13 mouse cellular contexts compared by ENCODE assay signal in genomic region chr17:88174242-88174679, GRCm38 (mm10).
A peak's percentile ranks its signal among the peaks of the same experiment; 100 is the strongest.
DNase-seq lines count a peak whose midpoint lies in the region; ATAC-seq and TF ChIP-seq lines count a peak whose summit lies in the region.
"Had no signal": no experiment of that assay in that cellular context is flagged by ENCODE, and none has a peak within 500 bp of the region (broad histone marks: within the 10 kb centered on the region; RNA-seq: fewer than 3 reads in every experiment).

No protein-coding gene starts in this region.

- no peak for TF ChIP-seq CTCF in kidney, postnatal 0 days (IDR thresholded peaks at IDR 0.05; ENCODE audit: low read depth)
- TF ChIP-seq CTCF in midbrain, postnatal 0 days (IDR thresholded peaks at IDR 0.05), result no peak

- DNase-seq in embryo, embryonic 11 days, result peak; percentile 15
- no peak for DNase-seq in embryo, embryonic 10 days (ENCODE audit: low spot score)
- DNase-seq in kidney, postnatal 0 days (ENCODE audit: low spot score), result peak; percentile 81
- DNase-seq in kidney, adult 18-20 months, result no peak
- DNase-seq in limb, embryonic 14.5 days (ENCODE audit: low spot score), result peak; percentile 75
- peak; percentile 19 for DNase-seq in midbrain, postnatal 0 days (ENCODE audit: low spot score)
- no peak for DNase-seq in layer of hippocampus, postnatal 36 days
- no peak for DNase-seq in layer of hippocampus, adult 9-10 months (ENCODE audit: low spot score)
- DNase-seq: cerebellum, postnatal 14 days; gastrocnemius, postnatal 25 days had no signal

- no peak overlapping the region for H3K9ac ChIP-seq in kidney, postnatal 0 days (ENCODE audit: low read depth, low read length)
- H3K9ac ChIP-seq in limb, embryonic 14.5 days (ENCODE audit: low read depth, low read length, severe bottlenecking), result no peak overlapping the region
- H3K9ac ChIP-seq in midbrain, postnatal 0 days (replicated peaks; ENCODE audit: low read length, poor library complexity, severe bottlenecking), result no peak overlapping the region
- H3K9ac ChIP-seq: midbrain, embryonic 12.5 days; neural tube, embryonic 15.5 days had no signal

- TF ChIP-seq POLR2A in limb, embryonic 14.5 days (IDR thresholded peaks at IDR 0.05; ENCODE audit: borderline replicate concordance, extremely low read depth, insufficient read depth, insufficient read length), result no peak

- no peaks in the 10 kb centered on the region for H3K36me3 ChIP-seq in kidney, postnatal 0 days (ENCODE audit: insufficient read depth, low read length)
- H3K36me3 ChIP-seq in limb, embryonic 14.5 days (ENCODE audit: control insufficient read depth, insufficient read depth, low read length), result no peaks in the 10 kb centered on the region
- no peaks in the 10 kb centered on the region for H3K36me3 ChIP-seq in midbrain, postnatal 0 days (ENCODE audit: insufficient read depth, low read length)
- H3K36me3 ChIP-seq: forebrain, embryonic 10.5 days; midbrain, embryonic 12.5 days; neural tube, embryonic 15.5 days had no signal

- no peaks in the 10 kb centered on the region for H3K27me3 ChIP-seq in kidney, postnatal 0 days (ENCODE audit: insufficient read depth, low read length)
- H3K27me3 ChIP-seq in limb, embryonic 14.5 days (ENCODE audit: control insufficient read depth, insufficient read depth, low read length), result no peaks in the 10 kb centered on the region
- no peaks in the 10 kb centered on the region for H3K27me3 ChIP-seq in midbrain, postnatal 0 days (ENCODE audit: insufficient read depth, low read length)
- H3K27me3 ChIP-seq: midbrain, embryonic 12.5 days; neural tube, embryonic 15.5 days had no signal

- H3K4me2 ChIP-seq in kidney, postnatal 0 days (ENCODE audit: low read length), result peak overlapping the region; percentile 18; the same call in 1 of the 2 replicates
- peak overlapping the region; percentile 4; the same call in 1 of the 2 replicates for H3K4me2 ChIP-seq in limb, embryonic 14.5 days (replicated peaks; ENCODE audit: low read depth, low read length, severe bottlenecking)
- H3K4me2 ChIP-seq in midbrain, postnatal 0 days (ENCODE audit: low read depth, low read length, poor library complexity, severe bottlenecking), result no peak overlapping the region
- H3K4me2 ChIP-seq: midbrain, embryonic 12.5 days; neural tube, embryonic 15.5 days had no signal

- H3K4me1 ChIP-seq in kidney, postnatal 0 days (replicated peaks; ENCODE audit: insufficient read depth, low read length), result no peaks in the 10 kb centered on the region
- H3K4me1 ChIP-seq in limb, embryonic 14.5 days (ENCODE audit: control insufficient read depth, insufficient read depth, low read length), result 0 out of 2 replicates have a peak, but pooled peaks cover 2% of the 10 kb centered on the region
- H3K4me1 ChIP-seq in midbrain, postnatal 0 days (ENCODE audit: insufficient read depth, low read length), result no peaks in the 10 kb centered on the region
- H3K4me1 ChIP-seq: forebrain, embryonic 10.5 days; midbrain, embryonic 12.5 days; neural tube, embryonic 15.5 days had no signal

- WGBS in kidney, postnatal 0 days, result 60% methylated on average over 10 of the region's 10 CpGs
- 56% methylated on average over 10 of the region's 10 CpGs for WGBS in limb, embryonic 14.5 days
- 72% methylated on average over 10 of the region's 10 CpGs for WGBS in midbrain, postnatal 0 days

- H3K9me3 ChIP-seq in kidney, postnatal 0 days (replicated peaks; ENCODE audit: low read length), result no peaks in the 10 kb centered on the region
- H3K9me3 ChIP-seq in limb, embryonic 14.5 days (ENCODE audit: control insufficient read depth, low read length), result no peaks in the 10 kb centered on the region
- no peaks in the 10 kb centered on the region for H3K9me3 ChIP-seq in midbrain, postnatal 0 days (ENCODE audit: low read length)
- H3K9me3 ChIP-seq: forebrain, embryonic 10.5 days; midbrain, embryonic 12.5 days; neural tube, embryonic 15.5 days had no signal

- H3K4me3 ChIP-seq in kidney, postnatal 0 days (replicated peaks; ENCODE audit: low read depth, low read length), result no peak overlapping the region
- no peak overlapping the region for H3K4me3 ChIP-seq in limb, embryonic 14.5 days (replicated peaks; ENCODE audit: low read length)
- no peak overlapping the region for H3K4me3 ChIP-seq in midbrain, postnatal 0 days (ENCODE audit: low read depth, low read length)
- H3K4me3 ChIP-seq: forebrain, embryonic 10.5 days; midbrain, embryonic 12.5 days; neural tube, embryonic 15.5 days had no signal

- ATAC-seq in kidney, postnatal 0 days (replicated peaks; ENCODE audit: low FRiP score, low read depth), result no peak
- peak; percentile 68 for ATAC-seq in limb, embryonic 14.5 days (ENCODE audit: low FRiP score, low read depth)
- no peak for ATAC-seq in midbrain, postnatal 0 days (ENCODE audit: low FRiP score)

- peak overlapping the region; percentile 52; the same call in 1 of the 2 replicates for H3K27ac ChIP-seq in kidney, postnatal 0 days
- peak overlapping the region; percentile 63 for H3K27ac ChIP-seq in limb, embryonic 14.5 days (replicated peaks; ENCODE audit: low read depth, low read length)
- H3K27ac ChIP-seq in midbrain, postnatal 0 days (ENCODE audit: low read depth, low read length), result no peak overlapping the region
- H3K27ac ChIP-seq: forebrain, embryonic 10.5 days; midbrain, embryonic 12.5 days; neural tube, embryonic 15.5 days had no signal

Comparison
In these comparisons a context has a peak if more than half of its experiments do, and no peak if none do; other contexts are left out.
1. DNase-seq: peak in embryo, embryonic 11 days (single experiment), kidney, postnatal 0 days (single experiment), limb, embryonic 14.5 days (single experiment) and midbrain, postnatal 0 days (single experiment); none in embryo, embryonic 10 days (single experiment), kidney, adult 18-20 months (single experiment), layer of hippocampus, postnatal 36 days (0 of 2) and layer of hippocampus, adult 9-10 months (single experiment).